Mouse (Mus musculus) spleen, adult 12 weeks (tissue): ENCODE data around the gene Fancc.

ENCODE experiments used
- DNase-seq: peaks from one replicate; pipeline ENCODE4 v3.0.0; 2022; ENCODE audit warnings: low spot score

Fancc gene

GRCm38 (mm10) chr13:63260753-63261631 lies 236.1 kb downstream of the Fancc start:
- no peak for DNase-seq

- no peak for DNase-seq
Measured at GRCm38 (mm10) chr13:63260133-63260532, 236.9 kb downstream of the Fancc start.

- DNase-seq = no peak
Measured at GRCm38 (mm10) chr13:63258671-63259070, 238.4 kb downstream of the Fancc start.

GRCm38 (mm10) chr13:63258167-63258582 lies 238.9 kb downstream of the Fancc start:
- DNase-seq = no peak

GRCm38 (mm10) chr13:63256807-63257206 lies 240.3 kb downstream of the Fancc start:
- no peak for DNase-seq

GRCm38 (mm10) chr13:63256146-63256545 lies 240.9 kb downstream of the Fancc start:
- DNase-seq = no peak

- DNase-seq = no peak
Measured at GRCm38 (mm10) chr13:63255519-63256011, 241.5 kb downstream of the Fancc start.

GRCm38 (mm10) chr13:63253886-63254636 lies 243.0 kb downstream of the Fancc start:
- DNase-seq = no peak

- DNase-seq = no peak
Measured at GRCm38 (mm10) chr13:63253147-63253546, 243.9 kb downstream of the Fancc start.

- no peak for DNase-seq
Measured at GRCm38 (mm10) chr13:63252295-63253010, 244.6 kb downstream of the Fancc start.

- no peak for DNase-seq
Measured at GRCm38 (mm10) chr13:63251118-63251889, 245.8 kb downstream of the Fancc start.

- DNase-seq = no peak
Measured at GRCm38 (mm10) chr13:63250441-63250980, 246.6 kb downstream of the Fancc start.

- DNase-seq = no peak
Measured at GRCm38 (mm10) chr13:63249741-63250431, 247.2 kb downstream of the Fancc start.

GRCm38 (mm10) chr13:63249171-63249570 lies 247.9 kb downstream of the Fancc start:
- no peak for DNase-seq

GRCm38 (mm10) chr13:63248318-63248717 lies 248.8 kb downstream of the Fancc start:
- DNase-seq = no peak

GRCm38 (mm10) chr13:63247631-63248030 lies 249.4 kb downstream of the Fancc start:
- DNase-seq = no peak

- no peak for DNase-seq
Measured at GRCm38 (mm10) chr13:63247041-63247440, 250.0 kb downstream of the Fancc start.

- no peak for DNase-seq
Measured at GRCm38 (mm10) chr13:63246332-63246940, 250.6 kb downstream of the Fancc start.

- DNase-seq = no peak
Measured at GRCm38 (mm10) chr13:63245812-63246211, 251.3 kb downstream of the Fancc start.

- no peak for DNase-seq
Measured at GRCm38 (mm10) chr13:63245218-63245617, 251.9 kb downstream of the Fancc start.
